Mouse (Mus musculus): Measurements from ENCODE around the gene Man2b1.

GRCm38 (mm10) chr8:85067982-85068381 is 15.1 kb upstream of the Man2b1 start, which contains the start of gene Gm5741:
- TF ChIP-seq CTCF (IDR thresholded peaks at IDR 0.05 in 2 of 3, conservative IDR thresholded peaks at IDR 0.05 in 1 of 3; ENCODE audit: control insufficient read depth in 1 of 3, insufficient read depth in 1 of 3, low read depth in 2 of 3, low read length in 3 of 3, poor library complexity in 1 of 3, severe bottlenecking in 1 of 3) = no peak
- no peak for TF ChIP-seq ZC3H11A (IDR thresholded peaks at IDR 0.05; ENCODE audit: low read depth, low read length)
- no peak for TF ChIP-seq SIN3A (IDR thresholded peaks at IDR 0.05; ENCODE audit: low read length)
- TF ChIP-seq E2F4 (IDR thresholded peaks at IDR 0.05; ENCODE audit: borderline replicate concordance, low read depth, low read length) = no peak

Data from MEL (cell line).